In the genomic region with DNA sequence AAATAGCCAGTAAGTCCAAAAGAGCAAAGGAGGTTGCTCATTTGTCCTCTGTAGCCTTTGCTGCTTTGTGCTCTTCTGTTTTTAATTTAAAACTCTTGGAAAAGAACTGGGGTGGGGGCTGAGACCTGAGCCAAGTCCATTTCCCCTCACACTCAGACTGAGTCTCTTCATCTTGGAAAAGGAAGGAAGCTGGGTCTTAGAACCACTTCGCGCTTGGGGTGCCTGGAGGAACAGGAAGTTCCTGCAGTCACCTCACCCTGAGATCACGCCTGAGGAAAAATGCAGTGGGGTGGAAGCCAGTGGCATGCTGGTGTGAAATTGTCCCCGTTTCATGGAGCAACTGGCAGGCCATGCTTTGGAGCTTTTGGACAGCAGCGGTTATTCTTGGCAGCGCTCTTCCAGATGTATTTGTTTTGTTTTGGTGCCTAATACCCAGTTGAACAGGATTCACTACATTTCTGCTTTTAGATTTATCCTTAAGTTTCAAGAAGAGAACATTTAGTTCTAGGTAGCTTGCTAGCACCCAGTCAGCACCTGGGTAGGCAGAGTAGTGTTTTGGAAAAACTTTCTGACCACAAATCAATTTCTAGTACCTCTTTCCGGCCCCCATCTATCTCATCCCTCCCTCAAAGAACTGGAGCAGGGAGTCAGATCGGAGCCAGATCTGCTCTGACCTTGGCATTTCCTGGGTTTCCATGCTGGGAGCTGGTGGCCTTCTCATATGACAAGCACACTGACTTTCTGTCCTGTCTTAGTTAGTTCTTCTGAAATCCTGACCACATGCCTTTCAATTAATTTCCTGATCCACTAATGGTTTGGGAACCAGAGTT, we compare ENCODE assay signal across 8 mouse cellular contexts. TPM values are rescaled to one million over a fixed set of nuclear protein-coding genes. Genes with fewer than 3 reads are reported as not detected.
DNase-seq lines count a peak whose midpoint lies in the region; ATAC-seq and TF ChIP-seq lines count a peak whose summit lies in the region.

No protein-coding gene starts in this region.

- peaks cover 39% of the 10 kb centered on the region for H3K4me1 ChIP-seq in midbrain, embryonic 10.5 days
- peaks cover 10% of the 10 kb centered on the region; the same call in 1 of the 2 replicates for H3K4me1 ChIP-seq in midbrain, embryonic 13.5 days (replicated peaks)
- no peaks in the 10 kb centered on the region; the same call in 1 of the 2 replicates for H3K4me1 ChIP-seq in hindbrain, embryonic 16.5 days (ENCODE audit: control insufficient read depth, insufficient read depth, low read depth, low read length)
- H3K4me1 ChIP-seq in lung, postnatal 0 days (ENCODE audit: insufficient read depth, low read depth, low read length) = no peaks in the 10 kb centered on the region; the same call in 1 of the 2 replicates

- H3K27ac ChIP-seq in midbrain, embryonic 10.5 days (replicated peaks) = peak overlapping the region; percentile 23; the same call in 1 of the 2 replicates
- no peak overlapping the region for H3K27ac ChIP-seq in midbrain, embryonic 13.5 days
- peak overlapping the region; percentile 36; the same call in 1 of the 2 replicates for H3K27ac ChIP-seq in hindbrain, embryonic 16.5 days (ENCODE audit: low read depth, low read length)
- peak overlapping the region; percentile 29 for H3K27ac ChIP-seq in lung, postnatal 0 days (ENCODE audit: low read length)

- H3K4me2 ChIP-seq in midbrain, embryonic 13.5 days (replicated peaks) = no peak overlapping the region
- no peak overlapping the region for H3K4me2 ChIP-seq in hindbrain, embryonic 16.5 days (ENCODE audit: low read length)
- peak overlapping the region; percentile 6; the same call in 1 of the 2 replicates for H3K4me2 ChIP-seq in lung, postnatal 0 days (replicated peaks; ENCODE audit: low read depth, low read length)

- H3K9ac ChIP-seq in midbrain, embryonic 13.5 days (replicated peaks) = no peak overlapping the region
- no peak overlapping the region for H3K9ac ChIP-seq in hindbrain, embryonic 16.5 days (ENCODE audit: low read depth, low read length)
- no peak overlapping the region for H3K9ac ChIP-seq in lung, postnatal 0 days (replicated peaks; ENCODE audit: low read depth)

- H3K9me3 ChIP-seq in midbrain, embryonic 10.5 days (replicated peaks) = peaks cover 21% of the 10 kb centered on the region; the same call in 1 of the 2 replicates
- H3K9me3 ChIP-seq in midbrain, embryonic 13.5 days = peaks cover 8% of the 10 kb centered on the region
- H3K9me3 ChIP-seq in hindbrain, embryonic 16.5 days (ENCODE audit: control insufficient read depth, low read length) = peaks cover 4% of the 10 kb centered on the region
- H3K9me3 ChIP-seq in lung, postnatal 0 days (ENCODE audit: low read length) = no peaks in the 10 kb centered on the region

- ATAC-seq in midbrain, embryonic 13.5 days = no peak
- ATAC-seq in hindbrain, embryonic 16.5 days = no peak
- peak; percentile 64 for ATAC-seq in lung, postnatal 0 days

- peaks cover 25% of the 10 kb centered on the region for H3K36me3 ChIP-seq in midbrain, embryonic 10.5 days
- H3K36me3 ChIP-seq in midbrain, embryonic 13.5 days = peaks cover 9% of the 10 kb centered on the region; the same call in 1 of the 2 replicates
- H3K36me3 ChIP-seq in hindbrain, embryonic 16.5 days (ENCODE audit: control insufficient read depth, insufficient read depth, low read length) = no peaks in the 10 kb centered on the region
- no peaks in the 10 kb centered on the region for H3K36me3 ChIP-seq in lung, postnatal 0 days (ENCODE audit: insufficient read depth, low read length)

- no peak for DNase-seq in midbrain, embryonic 10.5 days (ENCODE audit: low spot score)
- peak; percentile 42 to 52 for DNase-seq in gastrocnemius, adult 8-10 months (ENCODE audit: low spot score in 2 of 2)
- DNase-seq in lung, postnatal 0 days (ENCODE audit: low spot score) = peak; percentile 74
- no peak for DNase-seq in ovary, adult 18-20 months (ENCODE audit: low spot score)
- no peak for DNase-seq in spleen, postnatal 14 days (ENCODE audit: low spot score in 2 of 2)
- no peak for DNase-seq in spleen, postnatal 36 days (ENCODE audit: low spot score in 2 of 2)

- no peak for TF ChIP-seq CTCF in lung, postnatal 0 days (IDR thresholded peaks at IDR 0.05)

- no peak overlapping the region for H3K4me3 ChIP-seq in midbrain, embryonic 10.5 days
- H3K4me3 ChIP-seq in midbrain, embryonic 13.5 days (replicated peaks) = no peak overlapping the region
- H3K4me3 ChIP-seq in hindbrain, embryonic 16.5 days (ENCODE audit: low read length) = no peak overlapping the region
- H3K4me3 ChIP-seq in lung, postnatal 0 days (ENCODE audit: low read depth, low read length) = no peak overlapping the region

- no peak for TF ChIP-seq EP300 in lung, postnatal 0 days (IDR thresholded peaks at IDR 0.05)

- WGBS in midbrain, embryonic 10.5 days = 75% methylated on average over 8 of the region's 8 CpGs
- 84% methylated on average over 8 of the region's 8 CpGs for WGBS in midbrain, embryonic 13.5 days
- WGBS in hindbrain, embryonic 16.5 days = 67% methylated on average over 8 of the region's 8 CpGs
- WGBS in lung, postnatal 0 days = 36% methylated on average over 8 of the region's 8 CpGs

- no peaks in the 10 kb centered on the region for H3K27me3 ChIP-seq in midbrain, embryonic 10.5 days (ENCODE audit: low read depth, poor library complexity, severe bottlenecking)
- H3K27me3 ChIP-seq in midbrain, embryonic 13.5 days = no peaks in the 10 kb centered on the region
- no peaks in the 10 kb centered on the region for H3K27me3 ChIP-seq in hindbrain, embryonic 16.5 days (replicated peaks; ENCODE audit: control insufficient read depth, insufficient read depth, low read length)
- no peaks in the 10 kb centered on the region for H3K27me3 ChIP-seq in lung, postnatal 0 days (replicated peaks; ENCODE audit: insufficient read depth, low read length)

RNA-seq across cellular contexts. Expression of a gene that starts 7.7 kb away (rescaled TPM):
- polyA plus RNA-seq in midbrain, embryonic 10.5 days (2016; fragmentation: Nextera tagmentation; extraction: Ambion mirVana) = 14.8 and 15.5 TPM in 2 replicates
- 8.4 and 9.1 TPM in 2 replicates for polyA plus RNA-seq in midbrain, embryonic 13.5 days (2015; fragmentation: Nextera tagmentation; extraction: Ambion mirVana)
- total RNA-seq in gastrocnemius, adult 8-10 months (2022) = 1 to 10 TPM; 5.9 to 6.4 (median 6.1) TPM
- 6.2 and 8.2 TPM in 2 replicates for polyA plus RNA-seq in hindbrain, embryonic 16.5 days (2015; fragmentation: Nextera tagmentation; extraction: Ambion mirVana)
- 3.4 and 3.5 TPM in 2 replicates for polyA plus RNA-seq in lung, postnatal 0 days (2015; fragmentation: Nextera tagmentation; extraction: Ambion mirVana)

Comparison
In these comparisons a context has a peak if more than half of its experiments do, and no peak if none do; other contexts are left out.
1. DNase-seq: peak in gastrocnemius, adult 8-10 months (2 of 2) and lung, postnatal 0 days (single experiment); none in midbrain, embryonic 10.5 days (single experiment), ovary, adult 18-20 months (single experiment), spleen, postnatal 14 days (0 of 2) and spleen, postnatal 36 days (0 of 2).